Mouse (Mus musculus): ENCODE measurements around the gene Samd4b. TPM values are rescaled to one million over a fixed set of nuclear protein-coding genes. Genes with fewer than 3 reads are reported as not detected.

The Samd4b gene
- polyA plus RNA-seq, 1 experiment from 2014 or later, result 21.6 TPM

GRCm38 (mm10) chr7:28350155-28350883 is 247.6 kb downstream of the Samd4b start, which contains the start of gene Rps16:
Rps16 (plus strand) TSS chr7:28350652.
- Histone ChIP-seq H3K9ac (peak within 1 kb of the TSS; percentile 97), H3K4me2 (peak within 1 kb of the TSS; percentile 95), H3K27me3 (no peaks in the 10 kb centered on the region), H3K27ac (peak within 1 kb of the TSS; percentile 86), H3K36me3 (peaks cover 33% of the 10 kb centered on the region), H3K4me1 (replicated peaks) (peaks cover 21% of the 10 kb centered on the region), H3K4me3 (peak within 1 kb of the TSS; percentile 84), H3K9me3 (no peaks in the 10 kb centered on the region)
- WGBS, result under 1% methylated on average over 50 of the region's 50 CpGs
- peak; percentile 96 for ATAC-seq (ENCODE audit: low FRiP score)

Small RNA genes lying within 50 kb of the gene (microRNA-seq; reads per million reads assigned to microRNA genes)
- gene Mir7049, result not detected

Other genes with a start within 250 kb of the Samd4b start
- gene Rps16, start 247.5 kb downstream of the Samd4b start, polyA plus RNA-seq (2015; fragmentation: Nextera tagmentation; extraction: Ambion mirVana), result 537 and 543 TPM in 2 replicates
- 32.0 and 34.6 TPM in 2 replicates for gene Plekhg2, start 225.5 kb downstream of the Samd4b start, polyA plus RNA-seq (2015; fragmentation: Nextera tagmentation; extraction: Ambion mirVana)
- 4.6 and 4.9 TPM in 2 replicates for gene Zfp36, start 217.9 kb downstream of the Samd4b start, polyA plus RNA-seq (2015; fragmentation: Nextera tagmentation; extraction: Ambion mirVana)
- gene Med29, start 205.4 kb downstream of the Samd4b start, polyA plus RNA-seq (2015; fragmentation: Nextera tagmentation; extraction: Ambion mirVana), result 43.7 and 44.8 TPM in 2 replicates
- gene Paf1, start 205.2 kb downstream of the Samd4b start, polyA plus RNA-seq (2015; fragmentation: Nextera tagmentation; extraction: Ambion mirVana), result 93.0 and 100 TPM in 2 replicates
- 5.2 and 5.3 TPM in 2 replicates for gene Gmfg, start 160.7 kb downstream of the Samd4b start, polyA plus RNA-seq (2015; fragmentation: Nextera tagmentation; extraction: Ambion mirVana)
- gene Lrfn1, start 146.2 kb downstream of the Samd4b start, polyA plus RNA-seq (2015; fragmentation: Nextera tagmentation; extraction: Ambion mirVana), result 11.3 and 11.8 TPM in 2 replicates
- not detected in 2 replicates for gene Ifnl2, start 87.7 kb downstream of the Samd4b start, polyA plus RNA-seq (2015; fragmentation: Nextera tagmentation; extraction: Ambion mirVana)
- gene Ifnl3, start 75.3 kb downstream of the Samd4b start, polyA plus RNA-seq (2015; fragmentation: Nextera tagmentation; extraction: Ambion mirVana), result not detected in 2 replicates
- gene Sycn, start 57.3 kb downstream of the Samd4b start, polyA plus RNA-seq (2015; fragmentation: Nextera tagmentation; extraction: Ambion mirVana), result not detected in 2 replicates
- 0.13 TPM in 1 of 2 replicates, not detected in the other for gene Nccrp1, start 50.9 kb downstream of the Samd4b start, polyA plus RNA-seq (2015; fragmentation: Nextera tagmentation; extraction: Ambion mirVana)
- gene Pak4, start within 50 bp of the Samd4b start, polyA plus RNA-seq (2015; fragmentation: Nextera tagmentation; extraction: Ambion mirVana), result 21.5 and 22.1 TPM in 2 replicates
- not detected in 2 replicates for gene Acp7, start 33.2 kb upstream of the Samd4b start, polyA plus RNA-seq (2015; fragmentation: Nextera tagmentation; extraction: Ambion mirVana)
- 7.0 and 7.4 TPM in 2 replicates for gene Fbxo27, start 94.7 kb upstream of the Samd4b start, polyA plus RNA-seq (2015; fragmentation: Nextera tagmentation; extraction: Ambion mirVana)
- gene Fbxo17, start 118.7 kb upstream of the Samd4b start, polyA plus RNA-seq (2015; fragmentation: Nextera tagmentation; extraction: Ambion mirVana), result 3.1 and 3.4 TPM in 2 replicates
- gene Mrps12, start 143.7 kb upstream of the Samd4b start, polyA plus RNA-seq (2015; fragmentation: Nextera tagmentation; extraction: Ambion mirVana), result 108 and 114 TPM in 2 replicates
- 20.6 and 22.6 TPM in 2 replicates for gene Sars2, start 143.8 kb upstream of the Samd4b start, polyA plus RNA-seq (2015; fragmentation: Nextera tagmentation; extraction: Ambion mirVana)
- gene Ccer2, start 158.0 kb upstream of the Samd4b start, polyA plus RNA-seq (2015; fragmentation: Nextera tagmentation; extraction: Ambion mirVana), result 3.1 and 3.6 TPM in 2 replicates
- gene Sirt2, start 168.6 kb upstream of the Samd4b start, polyA plus RNA-seq (2015; fragmentation: Nextera tagmentation; extraction: Ambion mirVana), result 105 and 111 TPM in 2 replicates
- 58.6 and 59.5 TPM in 2 replicates for gene Nfkbib, start 169.4 kb upstream of the Samd4b start, polyA plus RNA-seq (2015; fragmentation: Nextera tagmentation; extraction: Ambion mirVana)
- 2.7 and 2.8 TPM in 2 replicates for gene Rinl, start 190.8 kb upstream of the Samd4b start, polyA plus RNA-seq (2015; fragmentation: Nextera tagmentation; extraction: Ambion mirVana)
- 200 and 202 TPM in 2 replicates for gene Hnrnpl, start 210.4 kb upstream of the Samd4b start, polyA plus RNA-seq (2015; fragmentation: Nextera tagmentation; extraction: Ambion mirVana)
- 81.8 and 87.5 TPM in 2 replicates for gene Ech1, start 227.1 kb upstream of the Samd4b start, polyA plus RNA-seq (2015; fragmentation: Nextera tagmentation; extraction: Ambion mirVana)
- 5.6 and 6.3 TPM in 2 replicates for gene Lgals4, start 235.7 kb upstream of the Samd4b start, polyA plus RNA-seq (2015; fragmentation: Nextera tagmentation; extraction: Ambion mirVana)

Data from hindbrain, embryonic 13.5 days (tissue).